28 mouse cellular contexts compared by ENCODE assay signal in genomic region chr2:72446615-72447014, GRCm38 (mm10). TPM values are rescaled to one million over a fixed set of nuclear protein-coding genes. Genes with fewer than 3 reads are reported as not detected.
DNase-seq lines count a peak whose midpoint lies in the region.
"Had no signal": no experiment of that assay in that cellular context is flagged by ENCODE, and none has a peak within 500 bp of the region (broad histone marks: within the 10 kb centered on the region; RNA-seq: fewer than 3 reads in every experiment).

No protein-coding gene starts in this region.

- peak; percentile 14 for DNase-seq in heart, adult 11 months
- no peak for DNase-seq in heart, embryonic 10.5 days (ENCODE audit: low spot score)
- DNase-seq in R1 (ENCODE audit: low read depth, low spot score), result peak; percentile 80
- peak; percentile 35 for DNase-seq in brain, adult 2 months (ENCODE audit: low read depth, low spot score)
- no peak for DNase-seq in urinary bladder, postnatal 14 days (ENCODE audit: low spot score)
- no peak for DNase-seq in B cell, adult 2 months
- DNase-seq in lung, postnatal 14 days, result no peak
- DNase-seq: adrenal gland, postnatal 36 days; cerebellum, adult 11 months; cerebellum, adult 9-10 months; forebrain, postnatal 0 days; gastrocnemius, postnatal 14 days; heart, adult 18-20 months; heart, postnatal 4 days; kidney, adult 9 months; kidney, postnatal 14 days; layer of hippocampus, adult 9-11 months; liver, embryonic 13.5 days; lung, adult 18-20 months had no signal

- peaks cover 4% of the 10 kb centered on the region; the same call in 1 of the 2 replicates for H3K36me3 ChIP-seq in heart, embryonic 10.5 days
- H3K36me3 ChIP-seq: forebrain, embryonic 12.5 days; hindbrain, embryonic 13.5 days; limb, embryonic 10.5 days; midbrain, embryonic 13.5 days had no signal

- WGBS in heart, embryonic 10.5 days, result 50% methylated on average over 5 of the region's 5 CpGs

- H3K27ac ChIP-seq in heart, embryonic 10.5 days, result no peak overlapping the region
- H3K27ac ChIP-seq: forebrain, embryonic 12.5 days; hindbrain, embryonic 13.5 days; limb, embryonic 10.5 days; limb, embryonic 15.5 days; liver, embryonic 13.5 days; macrophage; midbrain, embryonic 13.5 days; stomach, embryonic 15.5 days had no signal

- no peaks in the 10 kb centered on the region for H3K9me3 ChIP-seq in heart, embryonic 10.5 days
- H3K9me3 ChIP-seq: forebrain, embryonic 12.5 days; heart, embryonic 12.5 days; hindbrain, embryonic 13.5 days; limb, embryonic 10.5 days; limb, embryonic 15.5 days; liver, embryonic 13.5 days; midbrain, embryonic 13.5 days; stomach, embryonic 15.5 days had no signal

- no peak overlapping the region for H3K4me3 ChIP-seq in heart, embryonic 10.5 days
- H3K4me3 ChIP-seq: erythroblast, embryonic 14.5 days; forebrain, embryonic 12.5 days; heart, embryonic 12.5 days; hindbrain, embryonic 13.5 days; limb, embryonic 10.5 days; limb, embryonic 15.5 days; liver, embryonic 13.5 days; midbrain, embryonic 13.5 days; stomach, embryonic 15.5 days had no signal

- H3K4me1 ChIP-seq in heart, embryonic 10.5 days, result no peaks in the 10 kb centered on the region
- H3K4me1 ChIP-seq: heart, embryonic 12.5 days; limb, embryonic 10.5 days; limb, embryonic 15.5 days; liver, embryonic 13.5 days; midbrain, embryonic 13.5 days; stomach, embryonic 15.5 days had no signal

- no peaks in the 10 kb centered on the region for H3K27me3 ChIP-seq in heart, embryonic 10.5 days (ENCODE audit: insufficient read depth, poor library complexity, severe bottlenecking)
- H3K27me3 ChIP-seq: heart, embryonic 12.5 days; hindbrain, embryonic 13.5 days; limb, embryonic 15.5 days; liver, embryonic 13.5 days; midbrain, embryonic 13.5 days; stomach, embryonic 15.5 days had no signal

RNA-seq across cellular contexts. Expression of gene Cdca7, which starts 29.3 kb away (rescaled TPM):
- polyA plus RNA-seq in heart, embryonic 10.5 days (2016; fragmentation: Nextera tagmentation; extraction: Ambion mirVana), result 72.0 and 119 TPM in 2 replicates

Comparison
In these comparisons a context has a peak if more than half of its experiments do, and no peak if none do; other contexts are left out.
1. DNase-seq: peak in heart, adult 11 months (single experiment), R1 (single experiment) and brain, adult 2 months (single experiment); none in heart, embryonic 10.5 days (single experiment), urinary bladder, postnatal 14 days (single experiment), B cell, adult 2 months (0 of 2) and lung, postnatal 14 days (single experiment).